Mouse (Mus musculus) neural tube, embryonic 12.5 days (tissue): Measurements from ENCODE around the gene Sdc3. TPM values are rescaled to one million over a fixed set of nuclear protein-coding genes. Genes with fewer than 3 reads are reported as not detected.

ENCODE experiments used
- ATAC-seq: fragments of 200-750 bp; cut with Nextera tagmentation; 2 replicates; pipeline ENCODE4 v1.8.0; 2017; ENCODE audit warnings: low read depth, mild to moderate bottlenecking, moderate TSS enrichment, moderate library complexity; ENCODE audit not compliant: low FRiP score
- H3K27ac ChIP-seq: fragments of 300-500 bp; sonication (generic); 2 replicates; pipeline ENCODE4 v1.5.1; 2016
- H3K27me3 ChIP-seq: fragments of 300-500 bp; sonication (generic); replicated peaks from 2 replicates; pipeline ENCODE4 v1.6.1; 2016; ENCODE audit warnings: mild to moderate bottlenecking
- H3K36me3 ChIP-seq: fragments of 300-500 bp; sonication (generic); 2 replicates; pipeline ENCODE4 v1.6.1; 2016; ENCODE audit warnings: mild to moderate bottlenecking
- H3K4me1 ChIP-seq: fragments of 300-500 bp; sonication (generic); 2 replicates; pipeline ENCODE4 v1.6.1; 2016
- H3K4me2 ChIP-seq: fragments of 300-500 bp; sonication (generic); replicated peaks from 2 replicates; pipeline ENCODE4 v1.6.1; 2016; ENCODE audit warnings: mild to moderate bottlenecking
- H3K4me3 ChIP-seq: fragments of 300-500 bp; sonication (generic); 2 replicates; pipeline ENCODE4 v1.5.1; 2016
- H3K9ac ChIP-seq: fragments of 300-500 bp; sonication (generic); 2 replicates; pipeline ENCODE4 v1.6.1; 2016; ENCODE audit warnings: mild to moderate bottlenecking
- H3K9me3 ChIP-seq: fragments of 300-500 bp; sonication (generic); 2 replicates; pipeline ENCODE4 v1.6.1; 2016; ENCODE audit warnings: mild to moderate bottlenecking
- WGBS: fragments of 180-500 bp; shearing (Covaris S2); methylation state at CpG from one replicate; pipeline ENCODE4 v1.1.7; 2016; 5-methylcytosine and 5-hydroxymethylcytosine counted together
- polyA plus RNA-seq: library from polyadenylated mRNA; unstranded; fragments of >200 nt; fragmentation: Nextera tagmentation; extraction: Ambion mirVana; gene quantifications from 2 replicates; pipeline ENCODE4 v1.2.1, GENCODE M21; 2016

Gene Sdc3
- 49.4 and 54.2 TPM in 2 replicates for polyA plus RNA-seq

GRCm38 (mm10) chr4:130792376-130793179, at the start of gene Sdc3:
Gene Sdc3 (plus strand): TSS chr4:130792537.
- Histone ChIP-seq H3K36me3 (no peaks in the 10 kb centered on the region), H3K4me3 (peak within 1 kb of the TSS; percentile 82), H3K27me3 (peaks cover 8% of the 10 kb centered on the region; the same call in 1 of the 2 replicates), H3K4me1 (peaks cover 32% of the 10 kb centered on the region), H3K9me3 (no peaks in the 10 kb centered on the region), H3K9ac (peak within 1 kb of the TSS; percentile 98), H3K4me2 (peak within 1 kb of the TSS; percentile 97), H3K27ac (peak within 1 kb of the TSS; percentile 64)
- ATAC-seq = peak; percentile 45
- WGBS = 2% methylated on average over 85 of the region's 99 CpGs

- Histone ChIP-seq H3K4me1 (no peaks in the 10 kb centered on the region), H3K9me3 (no peaks in the 10 kb centered on the region), H3K27me3 (no peaks in the 10 kb centered on the region), H3K4me2 (no peak overlapping the region), H3K27ac (no peak overlapping the region), H3K4me3 (no peak overlapping the region), H3K36me3 (peaks cover 73% of the 10 kb centered on the region), H3K9ac (no peak overlapping the region)
- WGBS = 85% methylated on average over 4 of the region's 4 CpGs
- ATAC-seq = no peak
These were observed 48.3 kb upstream of the Sdc3 start for GRCm38 (mm10) chr4:130744058-130744457.

GRCm38 (mm10) chr4:130745561-130746306, 46.6 kb upstream of the Sdc3 start:
- Histone ChIP-seq H3K27me3 (no peaks in the 10 kb centered on the region), H3K27ac (no peak overlapping the region), H3K9me3 (no peaks in the 10 kb centered on the region), H3K36me3 (peaks cover 88% of the 10 kb centered on the region), H3K9ac (no peak overlapping the region), H3K4me1 (no peaks in the 10 kb centered on the region), H3K4me3 (no peak overlapping the region), H3K4me2 (no peak overlapping the region)
- 91% methylated on average over 5 of the region's 5 CpGs for WGBS
- ATAC-seq = no peak

- Histone ChIP-seq H3K9me3 (no peaks in the 10 kb centered on the region), H3K27me3 (no peaks in the 10 kb centered on the region), H3K36me3 (peaks cover 94% of the 10 kb centered on the region), H3K27ac (no peak overlapping the region), H3K4me3 (no peak overlapping the region), H3K4me1 (no peaks in the 10 kb centered on the region), H3K4me2 (no peak overlapping the region), H3K9ac (no peak overlapping the region)
- WGBS = 76% methylated on average over 7 of the region's 7 CpGs
- no peak for ATAC-seq
These were observed 42.8 kb upstream of the Sdc3 start for GRCm38 (mm10) chr4:130749566-130749965.

GRCm38 (mm10) chr4:130751966-130752365, 40.4 kb upstream of the Sdc3 start:
- no peak overlapping the region for H3K4me3 ChIP-seq
- H3K9me3 ChIP-seq = no peaks in the 10 kb centered on the region
- no peak overlapping the region for H3K27ac ChIP-seq
- WGBS = 96% methylated on average over 2 of the region's 2 CpGs
- no peaks in the 10 kb centered on the region for H3K27me3 ChIP-seq
- no peak overlapping the region for H3K9ac ChIP-seq
- peaks cover 84% of the 10 kb centered on the region for H3K36me3 ChIP-seq
- no peaks in the 10 kb centered on the region for H3K4me1 ChIP-seq
- H3K4me2 ChIP-seq = no peak overlapping the region
- no peak for ATAC-seq

GRCm38 (mm10) chr4:130752591-130752990, 39.7 kb upstream of the Sdc3 start:
- no peak for ATAC-seq
- WGBS = 80% methylated on average over 7 of the region's 7 CpGs
- no peak overlapping the region for H3K4me2 ChIP-seq
- peaks cover 83% of the 10 kb centered on the region for H3K36me3 ChIP-seq
- no peak overlapping the region for H3K9ac ChIP-seq
- H3K27ac ChIP-seq = no peak overlapping the region
- H3K4me3 ChIP-seq = no peak overlapping the region
- H3K27me3 ChIP-seq = no peaks in the 10 kb centered on the region
- no peaks in the 10 kb centered on the region for H3K9me3 ChIP-seq
- H3K4me1 ChIP-seq = no peaks in the 10 kb centered on the region

GRCm38 (mm10) chr4:130753755-130754154, 38.6 kb upstream of the Sdc3 start:
- Histone ChIP-seq H3K4me2 (no peak overlapping the region), H3K9ac (no peak overlapping the region), H3K27me3 (no peaks in the 10 kb centered on the region), H3K9me3 (no peaks in the 10 kb centered on the region), H3K36me3 (peaks cover 82% of the 10 kb centered on the region), H3K27ac (no peak overlapping the region), H3K4me3 (no peak overlapping the region), H3K4me1 (no peaks in the 10 kb centered on the region)
- WGBS = 83% methylated on average over 5 of the region's 5 CpGs
- no peak for ATAC-seq

- no peaks in the 10 kb centered on the region for H3K9me3 ChIP-seq
- 82% methylated on average over 2 of the region's 2 CpGs for WGBS
- peaks cover 83% of the 10 kb centered on the region for H3K36me3 ChIP-seq
- H3K4me2 ChIP-seq = no peak overlapping the region
- no peak overlapping the region for H3K27ac ChIP-seq
- ATAC-seq = no peak
- no peaks in the 10 kb centered on the region for H3K4me1 ChIP-seq
- H3K27me3 ChIP-seq = no peaks in the 10 kb centered on the region
- no peak overlapping the region for H3K9ac ChIP-seq
- no peak overlapping the region for H3K4me3 ChIP-seq
These were observed 37.6 kb upstream of the Sdc3 start for GRCm38 (mm10) chr4:130754776-130755175.

GRCm38 (mm10) chr4:130759875-130760274, 32.5 kb upstream of the Sdc3 start:
- no peaks in the 10 kb centered on the region for H3K27me3 ChIP-seq
- no peak overlapping the region for H3K4me3 ChIP-seq
- no peaks in the 10 kb centered on the region for H3K9me3 ChIP-seq
- 89% methylated on average over 2 of the region's 2 CpGs for WGBS
- ATAC-seq = no peak
- H3K4me1 ChIP-seq = no peaks in the 10 kb centered on the region
- H3K27ac ChIP-seq = no peak overlapping the region
- H3K4me2 ChIP-seq = no peak overlapping the region
- peaks cover 77% of the 10 kb centered on the region for H3K36me3 ChIP-seq
- no peak overlapping the region for H3K9ac ChIP-seq

GRCm38 (mm10) chr4:130761809-130762208, 30.5 kb upstream of the Sdc3 start:
- H3K4me1 ChIP-seq = no peaks in the 10 kb centered on the region
- H3K9me3 ChIP-seq = no peaks in the 10 kb centered on the region
- no peak for ATAC-seq
- no peaks in the 10 kb centered on the region for H3K27me3 ChIP-seq
- no peak overlapping the region for H3K9ac ChIP-seq
- no peak overlapping the region for H3K4me2 ChIP-seq
- WGBS = 93% methylated on average over 5 of the region's 5 CpGs
- H3K36me3 ChIP-seq = peaks cover 86% of the 10 kb centered on the region
- no peak overlapping the region for H3K27ac ChIP-seq
- no peak overlapping the region for H3K4me3 ChIP-seq

- Histone ChIP-seq H3K27me3 (no peaks in the 10 kb centered on the region), H3K4me3 (no peak overlapping the region), H3K36me3 (peaks cover 87% of the 10 kb centered on the region), H3K9me3 (no peaks in the 10 kb centered on the region), H3K4me1 (no peaks in the 10 kb centered on the region), H3K9ac (no peak overlapping the region), H3K4me2 (no peak overlapping the region), H3K27ac (no peak overlapping the region)
- WGBS = 95% methylated on average over 7 of the region's 7 CpGs
- ATAC-seq = no peak
These were observed 26.8 kb upstream of the Sdc3 start for GRCm38 (mm10) chr4:130765399-130766160.

- no peak overlapping the region for H3K4me2 ChIP-seq
- H3K4me3 ChIP-seq = no peak overlapping the region
- no peak for ATAC-seq
- peaks cover 86% of the 10 kb centered on the region for H3K36me3 ChIP-seq
- 91% methylated on average over 2 of the region's 2 CpGs for WGBS
- H3K4me1 ChIP-seq = no peaks in the 10 kb centered on the region
- no peaks in the 10 kb centered on the region for H3K9me3 ChIP-seq
- H3K27ac ChIP-seq = no peak overlapping the region
- H3K27me3 ChIP-seq = no peaks in the 10 kb centered on the region
- no peak overlapping the region for H3K9ac ChIP-seq
These were observed 25.9 kb upstream of the Sdc3 start for GRCm38 (mm10) chr4:130766387-130766786.
